Mouse (Mus musculus) mammary gland, adult 2 months (tissue): Measurements from ENCODE around the gene Olfr1240. TPM values are rescaled to one million over a fixed set of nuclear protein-coding genes. Genes with fewer than 3 reads are reported as not detected.

ENCODE experiments used
- polyA plus RNA-seq: library from polyadenylated mRNA; depleted of rRNA; stranded (reverse); fragments of >200 nt; gene quantifications from 2 replicates; pipeline ENCODE4 v1.2.3, GENCODE M21; 2012; ENCODE audit warnings: low replicate concordance; rRNA removed

Gene Olfr1240
- not detected in 2 replicates for polyA plus RNA-seq

DNA sequence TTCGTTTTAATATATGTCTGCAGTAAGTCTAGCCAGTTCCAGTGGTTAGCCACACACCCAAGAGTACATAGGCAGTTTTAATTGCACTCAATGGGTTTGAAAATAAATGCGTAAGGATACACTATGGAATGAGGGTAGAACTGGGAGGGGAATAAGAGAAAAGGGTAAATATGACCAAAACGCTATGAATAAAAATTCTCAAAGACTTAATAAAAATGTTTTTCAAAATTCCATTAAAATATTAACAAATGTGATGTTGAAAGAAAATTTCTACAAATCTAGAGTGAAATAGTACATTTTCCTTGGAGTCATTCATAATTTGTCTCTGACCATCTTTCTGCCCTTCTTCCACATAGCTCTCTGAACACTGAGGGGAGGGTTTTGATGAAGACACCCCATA lies at the start of gene Olfr1240:
Olfr1240 (minus strand) TSS at position 101 of the 400 bp plus-strand sequence.

DNA sequence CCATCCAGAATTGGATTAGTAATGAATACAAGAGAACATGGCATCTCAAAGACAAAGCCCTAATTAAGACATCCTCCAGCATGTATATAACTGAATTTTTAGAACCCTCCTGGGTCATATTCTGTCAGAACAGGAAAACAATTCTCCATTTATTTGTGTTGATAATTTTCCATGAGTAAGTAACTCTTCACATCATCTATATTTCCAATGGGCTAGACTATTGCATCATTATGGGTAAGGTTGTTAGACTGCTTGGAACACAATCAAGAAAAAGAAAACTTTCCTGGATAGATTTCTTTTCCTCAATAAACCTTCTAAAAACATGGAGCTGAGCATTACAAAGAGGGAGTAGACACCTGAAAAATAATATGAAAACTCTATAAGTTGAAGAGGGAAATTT lies 44.2 kb upstream of the Olfr1240 start, which contains the start of gene Olfr1241:
Olfr1241 (minus strand) TSS at position 101 of the 400 bp plus-strand sequence.

DNA sequence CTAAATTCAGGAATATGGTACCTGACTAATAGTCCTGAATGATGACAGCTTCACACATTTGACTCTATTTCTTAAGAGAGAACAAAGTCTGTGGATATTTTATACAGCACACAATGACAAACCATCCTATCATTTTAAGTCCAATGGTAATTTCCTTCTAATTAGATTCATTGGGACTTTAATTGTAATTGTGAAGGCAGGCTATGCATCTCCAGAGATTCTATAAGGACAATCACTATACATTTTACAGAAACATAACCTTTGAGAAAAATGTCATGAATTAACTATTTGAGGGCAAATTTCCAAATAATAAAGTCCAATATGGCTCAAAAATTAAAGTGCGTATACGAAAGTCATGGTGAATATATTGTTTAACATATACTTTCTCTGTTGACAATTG lies 22.5 kb downstream of the Olfr1240 start, which contains the start of gene Olfr1239:
Olfr1239 (minus strand) TSS at position 101 of the 400 bp plus-strand sequence.

DNA sequence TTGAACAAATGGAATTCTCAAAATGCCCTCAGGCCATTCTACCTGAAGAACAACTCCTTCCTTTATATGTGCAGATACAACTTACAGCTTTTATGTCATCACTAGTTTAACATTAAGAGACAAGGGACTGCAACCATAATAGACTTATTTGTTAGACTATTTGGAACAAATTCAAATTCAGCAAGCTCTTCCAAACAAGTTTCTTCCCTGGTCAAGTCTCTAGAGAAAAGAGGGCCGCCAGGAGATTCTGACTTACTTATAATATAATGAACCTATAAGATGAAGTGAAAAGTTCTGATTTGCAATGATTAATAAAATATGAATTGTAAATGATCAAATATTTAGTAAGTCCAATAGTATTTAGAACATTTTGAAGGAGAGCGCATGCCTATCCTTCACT lies 33.2 kb downstream of the Olfr1240 start, which contains the start of gene Olfr1238:
Olfr1238 (minus strand) TSS at position 101 of the 400 bp plus-strand sequence.

Other genes with a start within 250 kb of the Olfr1240 start
- gene Olfr1226, start 243.0 kb downstream of the Olfr1240 start, polyA plus RNA-seq = not detected in 2 replicates
- not detected in 2 replicates for gene Olfr1228, start 188.9 kb downstream of the Olfr1240 start, polyA plus RNA-seq
- gene Olfr1229, start 155.0 kb downstream of the Olfr1240 start, polyA plus RNA-seq = not detected in 2 replicates
- gene Olfr1230, start 145.7 kb downstream of the Olfr1240 start, polyA plus RNA-seq = not detected in 2 replicates
- gene Olfr1231, start 135.9 kb downstream of the Olfr1240 start, polyA plus RNA-seq = not detected in 2 replicates
- gene Olfr1232, start 113.3 kb downstream of the Olfr1240 start, polyA plus RNA-seq = not detected in 2 replicates
- gene Olfr1233, start 100.6 kb downstream of the Olfr1240 start, polyA plus RNA-seq = not detected in 2 replicates
- gene Olfr1234, start 78.1 kb downstream of the Olfr1240 start, polyA plus RNA-seq = not detected in 2 replicates
- gene Olfr1238, start 33.3 kb downstream of the Olfr1240 start, polyA plus RNA-seq = not detected in 2 replicates
- not detected in 2 replicates for gene Olfr1239, start 22.6 kb downstream of the Olfr1240 start, polyA plus RNA-seq
- gene Olfr1241, start 44.1 kb upstream of the Olfr1240 start, polyA plus RNA-seq = not detected in 2 replicates
- not detected in 2 replicates for gene Olfr1242, start 55.3 kb upstream of the Olfr1240 start, polyA plus RNA-seq
- not detected in 2 replicates for gene Olfr1243, start 88.5 kb upstream of the Olfr1240 start, polyA plus RNA-seq
- gene Olfr1245, start 135.4 kb upstream of the Olfr1240 start, polyA plus RNA-seq = not detected in 2 replicates
- gene Olfr1246, start 150.2 kb upstream of the Olfr1240 start, polyA plus RNA-seq = not detected in 2 replicates
- not detected in 2 replicates for gene Olfr1247, start 171.1 kb upstream of the Olfr1240 start, polyA plus RNA-seq
- not detected in 2 replicates for gene Olfr1248, start 175.2 kb upstream of the Olfr1240 start, polyA plus RNA-seq
- gene Olfr1249, start 192.0 kb upstream of the Olfr1240 start, polyA plus RNA-seq = not detected in 2 replicates
- not detected in 2 replicates for gene Olfr1250, start 218.5 kb upstream of the Olfr1240 start, polyA plus RNA-seq
- gene Olfr1251, start 228.9 kb upstream of the Olfr1240 start, polyA plus RNA-seq = not detected in 2 replicates